Mouse (Mus musculus): Measurements from ENCODE around the gene Myo3b. TPM values are rescaled to one million over a fixed set of nuclear protein-coding genes. Genes with fewer than 3 reads are reported as not detected.

Gene Myo3b
- polyA plus RNA-seq, 1 experiment from 2014 or later, result 0.43 TPM

Other genes starting within 250 kb of the Myo3b start
- gene Ccdc173, start 249.6 kb upstream of the Myo3b start, polyA plus RNA-seq (2014; fragmentation: Nextera tagmentation; extraction: Ambion mirVana), result 2.5 and 3.0 TPM in 2 replicates
- gene Phospho2, start 249.5 kb upstream of the Myo3b start, polyA plus RNA-seq (2014; fragmentation: Nextera tagmentation; extraction: Ambion mirVana), result 33.4 and 49.4 TPM in 2 replicates
- gene Klhl23, start 217.2 kb upstream of the Myo3b start, polyA plus RNA-seq (2014; fragmentation: Nextera tagmentation; extraction: Ambion mirVana), result 75.3 and 85.9 TPM in 2 replicates
- gene Ssb, start 177.6 kb upstream of the Myo3b start, polyA plus RNA-seq (2014; fragmentation: Nextera tagmentation; extraction: Ambion mirVana), result 251 and 296 TPM in 2 replicates
- 27.7 and 29.7 TPM in 2 replicates for gene Mettl5, start 153.5 kb upstream of the Myo3b start, polyA plus RNA-seq (2014; fragmentation: Nextera tagmentation; extraction: Ambion mirVana)
- gene Ubr3, start 141.9 kb upstream of the Myo3b start, polyA plus RNA-seq (2014; fragmentation: Nextera tagmentation; extraction: Ambion mirVana), result 26.0 and 26.9 TPM in 2 replicates

All from midbrain, embryonic 14.5 days (tissue).